Mouse (Mus musculus): ENCODE results near the gene Usp39.

- TF ChIP-seq CTCF (IDR thresholded peaks at IDR 0.05; ENCODE audit: insufficient read depth, low read depth, low read length) (no peak), POLR2A (IDR thresholded peaks at IDR 0.05; ENCODE audit: insufficient read depth, low read depth, low read length) (no peak)
Observed at GRCm38 (mm10) chr6:72366304-72366703, 21.3 kb upstream of the Usp39 start.

All from olfactory bulb, adult 2 months (tissue).